Mouse (Mus musculus): Measurements from ENCODE around the gene Il17rd.

DNA sequence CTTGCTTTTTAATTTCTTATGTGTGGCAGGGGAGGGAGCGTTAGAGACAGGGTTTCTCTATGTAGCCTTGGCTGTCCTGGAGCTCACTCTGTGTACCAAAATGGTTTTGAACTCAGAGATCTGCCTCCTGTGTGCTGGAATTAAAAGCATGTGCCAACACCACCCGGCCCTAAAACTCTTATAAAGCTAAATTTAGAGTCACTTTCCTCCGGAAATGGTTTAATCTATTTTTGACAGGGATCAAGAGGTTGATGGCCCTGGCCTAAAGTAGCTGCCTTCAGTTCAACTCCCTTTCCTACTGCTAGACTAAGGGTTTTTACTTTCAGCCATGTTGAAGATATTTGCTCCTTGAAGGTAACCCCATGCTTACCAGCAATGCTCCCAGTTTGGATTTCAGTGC, 45.3 kb upstream of the Il17rd start:
- TF ChIP-seq CTCF (IDR thresholded peaks at IDR 0.05), result no peak
- TF ChIP-seq EP300 (IDR thresholded peaks at IDR 0.05; ENCODE audit: insufficient read depth, low read depth, low read length), result no peak
- no peak for TF ChIP-seq POLR2A (IDR thresholded peaks at IDR 0.05; ENCODE audit: insufficient read depth, low read depth, low read length)

Data from heart, adult 2 months (tissue).